ENCODE assay signal across 9 mouse cellular contexts in the genomic region with DNA sequence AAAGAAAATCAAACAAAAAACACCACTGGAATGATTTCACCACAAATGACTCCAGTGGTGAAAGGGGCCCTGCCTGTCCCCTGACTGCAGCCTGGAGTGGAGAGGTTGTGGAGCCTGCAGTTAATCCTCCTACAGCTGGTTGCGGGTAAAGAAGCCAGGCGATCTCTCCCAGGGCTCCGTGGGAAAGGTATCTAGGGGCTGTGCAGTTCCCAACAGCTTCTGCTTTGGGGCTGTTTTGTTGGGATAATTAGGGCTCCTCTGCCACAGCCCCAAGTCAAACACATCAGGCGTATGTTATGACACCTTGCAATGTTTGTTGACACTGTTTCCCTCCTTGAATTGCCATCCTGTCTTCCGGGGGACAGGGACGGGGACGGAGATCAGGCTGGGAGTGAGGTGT. TPM values are rescaled to one million over a fixed set of nuclear protein-coding genes. Genes with fewer than 3 reads are reported as not detected.
DNase-seq lines count a peak whose midpoint lies in the region; ATAC-seq and TF ChIP-seq lines count a peak whose summit lies in the region.
"Had no signal": no experiment of that assay in that cellular context is flagged by ENCODE, and none has a peak within 500 bp of the region (broad histone marks: within the 10 kb centered on the region; RNA-seq: fewer than 3 reads in every experiment).

No protein-coding gene starts in this region.

- no peak overlapping the region for H3K4me3 ChIP-seq in hindbrain, embryonic 11.5 days (ENCODE audit: low read depth, low read length)
- H3K4me3 ChIP-seq in hindbrain, postnatal 0 days (ENCODE audit: low read length), result no peak overlapping the region
- H3K4me3 ChIP-seq in hindbrain, embryonic 13.5 days, result no peak overlapping the region
- no peak overlapping the region for H3K4me3 ChIP-seq in neural tube, embryonic 11.5 days (ENCODE audit: low read depth, low read length)

- WGBS in hindbrain, embryonic 11.5 days, result 34% methylated on average over 7 of the region's 7 CpGs
- 41% methylated on average over 7 of the region's 7 CpGs for WGBS in hindbrain, postnatal 0 days
- 46% methylated on average over 7 of the region's 7 CpGs for WGBS in hindbrain, embryonic 13.5 days
- WGBS in neural tube, embryonic 11.5 days, result 16% methylated on average over 7 of the region's 7 CpGs

- H3K27me3 ChIP-seq in hindbrain, embryonic 11.5 days (ENCODE audit: control insufficient read depth, insufficient read depth, low read length), result no peaks in the 10 kb centered on the region
- no peaks in the 10 kb centered on the region for H3K27me3 ChIP-seq in hindbrain, postnatal 0 days (ENCODE audit: insufficient read depth, low read length)
- H3K27me3 ChIP-seq in hindbrain, embryonic 13.5 days, result no peaks in the 10 kb centered on the region
- H3K27me3 ChIP-seq in neural tube, embryonic 11.5 days (ENCODE audit: control insufficient read depth, insufficient read depth, low read length), result no peaks in the 10 kb centered on the region

- H3K9ac ChIP-seq in hindbrain, embryonic 11.5 days (ENCODE audit: low read depth, low read length), result no peak overlapping the region
- no peak overlapping the region for H3K9ac ChIP-seq in hindbrain, postnatal 0 days (replicated peaks; ENCODE audit: low read length)
- H3K9ac ChIP-seq in hindbrain, embryonic 13.5 days, result no peak overlapping the region
- no peak overlapping the region for H3K9ac ChIP-seq in neural tube, embryonic 11.5 days (ENCODE audit: low read length)

- no peaks in the 10 kb centered on the region for H3K36me3 ChIP-seq in hindbrain, embryonic 11.5 days (ENCODE audit: control insufficient read depth, insufficient read depth, low read length)
- no peaks in the 10 kb centered on the region for H3K36me3 ChIP-seq in hindbrain, postnatal 0 days (ENCODE audit: insufficient read depth, low read length)
- no peaks in the 10 kb centered on the region for H3K36me3 ChIP-seq in hindbrain, embryonic 13.5 days
- H3K36me3 ChIP-seq in neural tube, embryonic 11.5 days (ENCODE audit: control insufficient read depth, insufficient read depth, low read length), result no peaks in the 10 kb centered on the region

- ATAC-seq in hindbrain, embryonic 11.5 days (ENCODE audit: low FRiP score), result no peak
- no peak for ATAC-seq in hindbrain, postnatal 0 days
- ATAC-seq in hindbrain, embryonic 13.5 days (ENCODE audit: low FRiP score), result no peak
- no peak for ATAC-seq in neural tube, embryonic 11.5 days (ENCODE audit: insufficient read depth, low FRiP score, low TSS enrichment)
- no peak for ATAC-seq in megakaryocyte, adult 5-6 weeks (ENCODE audit: poor library complexity, severe bottlenecking)

- no peak for DNase-seq in hindbrain, embryonic 11.5 days (ENCODE audit: low spot score)
- no peak for DNase-seq in hindbrain, postnatal 0 days (ENCODE audit: low spot score)
- peak; percentile 37 for DNase-seq in embryo, embryonic 11 days
- DNase-seq in neural tube, embryonic 11.5 days (ENCODE audit: low spot score), result no peak
- DNase-seq in kidney, postnatal 14 days, result no peak
- no peak for DNase-seq in cerebellum, postnatal 4 days (ENCODE audit: low spot score in 2 of 2)
- DNase-seq: adrenal gland, postnatal 14 days had no signal

- H3K4me1 ChIP-seq in hindbrain, embryonic 11.5 days (replicated peaks; ENCODE audit: control insufficient read depth, insufficient read depth, low read length), result no peaks in the 10 kb centered on the region
- no peaks in the 10 kb centered on the region for H3K4me1 ChIP-seq in hindbrain, postnatal 0 days (ENCODE audit: insufficient read depth, low read length)
- H3K4me1 ChIP-seq in hindbrain, embryonic 13.5 days (replicated peaks), result peaks cover 7% of the 10 kb centered on the region
- H3K4me1 ChIP-seq in neural tube, embryonic 11.5 days (ENCODE audit: control insufficient read depth, insufficient read depth, low read length), result peaks cover 4% of the 10 kb centered on the region

- TF ChIP-seq CTCF in hindbrain, postnatal 0 days (IDR thresholded peaks at IDR 0.05; ENCODE audit: low read depth), result no peak

- H3K4me2 ChIP-seq in hindbrain, embryonic 11.5 days (replicated peaks; ENCODE audit: low read depth, low read length), result 0 out of 2 replicates have a peak overlapping the region, but pooled peaks have one; percentile 11
- H3K4me2 ChIP-seq in hindbrain, postnatal 0 days (ENCODE audit: low read depth, low read length), result no peak overlapping the region
- H3K4me2 ChIP-seq in hindbrain, embryonic 13.5 days, result peak overlapping the region; percentile 27
- H3K4me2 ChIP-seq in neural tube, embryonic 11.5 days (ENCODE audit: low read depth), result peak overlapping the region; percentile 9; the same call in 1 of the 2 replicates

- H3K27ac ChIP-seq in hindbrain, embryonic 11.5 days (ENCODE audit: low read depth, low read length), result no peak overlapping the region
- no peak overlapping the region for H3K27ac ChIP-seq in hindbrain, postnatal 0 days
- H3K27ac ChIP-seq in hindbrain, embryonic 13.5 days, result no peak overlapping the region
- no peak overlapping the region for H3K27ac ChIP-seq in neural tube, embryonic 11.5 days (ENCODE audit: low read depth, low read length)

- H3K9me3 ChIP-seq in hindbrain, embryonic 11.5 days (ENCODE audit: control insufficient read depth, low read length), result no peaks in the 10 kb centered on the region
- no peaks in the 10 kb centered on the region for H3K9me3 ChIP-seq in hindbrain, postnatal 0 days (ENCODE audit: low read length)
- no peaks in the 10 kb centered on the region for H3K9me3 ChIP-seq in hindbrain, embryonic 13.5 days
- no peaks in the 10 kb centered on the region for H3K9me3 ChIP-seq in neural tube, embryonic 11.5 days (ENCODE audit: control insufficient read depth, low read length)

RNA-seq across cellular contexts. Expression of a gene that starts 47.5 kb away (rescaled TPM):
- polyA plus RNA-seq in hindbrain, embryonic 11.5 days (2014; fragmentation: Nextera tagmentation; extraction: Ambion mirVana), result 30.8 and 46.2 TPM in 2 replicates
- total RNA-seq in hindbrain, postnatal 0 days (2014; rRNA removed), result 109 and 175 TPM in 2 replicates
- 26.4 and 26.6 TPM in 2 replicates for polyA plus RNA-seq in hindbrain, postnatal 0 days (2015; fragmentation: Nextera tagmentation; extraction: Ambion mirVana)
- polyA plus RNA-seq in hindbrain, embryonic 13.5 days (2015; fragmentation: Nextera tagmentation; extraction: Ambion mirVana), result 38.4 and 39.6 TPM in 2 replicates
- 32.1 and 34.1 TPM in 2 replicates for polyA plus RNA-seq in neural tube, embryonic 11.5 days (2014; fragmentation: Nextera tagmentation; extraction: Ambion mirVana)
- 66.8 and 81.2 TPM in 2 replicates for total RNA-seq in megakaryocyte, adult 5-6 weeks (2015)
- 48.8 and 74.2 TPM in 2 replicates for total RNA-seq in megakaryocyte, adult 5-6 weeks (2017)
